8 mouse cellular contexts compared by ENCODE assay signal in the genomic region with DNA sequence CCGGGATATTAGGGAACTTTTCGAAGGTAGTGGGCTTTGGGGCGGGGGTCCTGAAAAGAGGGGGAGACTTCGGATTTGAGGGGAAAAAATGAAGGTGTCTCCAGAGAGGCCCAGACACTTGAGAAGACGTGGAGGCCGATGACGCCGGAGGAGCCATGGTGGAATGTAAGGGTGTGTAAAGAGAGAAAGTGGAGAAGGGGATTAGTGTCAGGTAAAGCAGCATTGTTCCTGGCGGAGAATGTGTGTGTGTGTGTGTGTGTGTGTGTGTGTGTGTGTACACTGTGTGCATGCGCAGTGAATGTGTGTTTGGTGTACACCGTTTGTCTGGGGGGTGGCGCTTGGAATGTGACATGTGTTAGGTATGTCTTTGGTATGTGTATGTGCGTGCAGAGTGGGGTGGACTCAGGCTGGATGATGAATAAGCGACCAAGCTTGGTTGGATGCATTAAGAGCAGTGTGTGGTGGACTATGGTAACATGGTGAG. TPM values are rescaled to one million over a fixed set of nuclear protein-coding genes. Genes with fewer than 3 reads are reported as not detected.
DNase-seq lines count a peak whose midpoint lies in the region; ATAC-seq and TF ChIP-seq lines count a peak whose summit lies in the region.

No protein-coding gene starts in this region.

- H3K79me2 ChIP-seq in C2C12 (ENCODE audit: control insufficient read depth, insufficient read depth) = peaks cover 8% of the 10 kb centered on the region

- H3ac ChIP-seq in C2C12 (ENCODE audit: control insufficient read depth, insufficient read length, low read depth) = peak overlapping the region; percentile 19

- no peak for TF ChIP-seq CTCF in C2C12 (IDR thresholded peaks at IDR 0.05; ENCODE audit: control insufficient read depth, insufficient read depth, insufficient read length)
- no peak for TF ChIP-seq CTCF in forebrain, postnatal 0 days (IDR thresholded peaks at IDR 0.05; ENCODE audit: low read depth)
- TF ChIP-seq CTCF in lung, adult 2 months (IDR thresholded peaks at IDR 0.05; ENCODE audit: insufficient read depth, low read length) = no peak
- no peak for TF ChIP-seq CTCF in olfactory bulb, adult 2 months (IDR thresholded peaks at IDR 0.05; ENCODE audit: insufficient read depth, low read depth, low read length)

- peak; percentile 43 for DNase-seq in 3134 (ENCODE audit: extremely low read depth, insufficient read length, low spot score)
- peak; percentile 39 for DNase-seq in cerebellum, adult 11-12 months
- DNase-seq in forebrain, postnatal 0 days = peak; percentile 42
- peak; percentile 12 for DNase-seq in kidney, adult 9 months
- DNase-seq in lung, adult 2 months = peak; percentile 11

- H3K9ac ChIP-seq in forebrain, postnatal 0 days = peak overlapping the region; percentile 86

- no peaks in the 10 kb centered on the region for H3K27me3 ChIP-seq in C2C12 (ENCODE audit: control insufficient read depth, insufficient read depth, insufficient read length)
- H3K27me3 ChIP-seq in forebrain, postnatal 0 days (ENCODE audit: insufficient read depth, low read length) = no peaks in the 10 kb centered on the region

- H3K4me3 ChIP-seq in C2C12 (ENCODE audit: insufficient read depth, poor library complexity, severe bottlenecking) = peak overlapping the region; percentile 45
- H3K4me3 ChIP-seq in forebrain, postnatal 0 days (ENCODE audit: low read depth, low read length) = peak overlapping the region; percentile 59
- peak overlapping the region; percentile 95 for H3K4me3 ChIP-seq in lung, adult 2 months (replicated peaks; ENCODE audit: extremely low read depth, low read depth, low read length)
- peak overlapping the region; percentile 98 for H3K4me3 ChIP-seq in olfactory bulb, adult 2 months (ENCODE audit: insufficient read depth, low read depth, low read length)

- H3K4me2 ChIP-seq in forebrain, postnatal 0 days (ENCODE audit: low read depth) = peak overlapping the region; percentile 54

- no peak for TF ChIP-seq POLR2A in lung, adult 2 months (IDR thresholded peaks at IDR 0.05; ENCODE audit: borderline replicate concordance, extremely low read depth, low read depth, low read length)
- no peak for TF ChIP-seq POLR2A in olfactory bulb, adult 2 months (IDR thresholded peaks at IDR 0.05; ENCODE audit: insufficient read depth, low read depth, low read length)

- peak overlapping the region; percentile 87 for H3K27ac ChIP-seq in forebrain, postnatal 0 days (ENCODE audit: low read depth, low read length)
- no peak overlapping the region for H3K27ac ChIP-seq in olfactory bulb, adult 2 months (ENCODE audit: insufficient read depth, low read depth, low read length)

- peaks cover 2% of the 10 kb centered on the region for H3K79me3 ChIP-seq in C2C12 (ENCODE audit: low read depth)

- peaks cover 8% of the 10 kb centered on the region for H3K36me3 ChIP-seq in C2C12 (ENCODE audit: control insufficient read depth, insufficient read depth)
- no peaks in the 10 kb centered on the region for H3K36me3 ChIP-seq in forebrain, postnatal 0 days (ENCODE audit: insufficient read depth)

- no peaks in the 10 kb centered on the region for H3K9me3 ChIP-seq in forebrain, postnatal 0 days (ENCODE audit: low read length)

- ATAC-seq in forebrain, postnatal 0 days = peak; percentile 62
- no peak for ATAC-seq in erythroid progenitor cell, adult 5-6 weeks (replicated peaks; ENCODE audit: low FRiP score, poor library complexity, severe bottlenecking)

- WGBS in forebrain, postnatal 0 days = 32% methylated on average over 14 of the region's 14 CpGs
- WGBS in lung, adult 2 months = 32% methylated on average over 14 of the region's 14 CpGs
- 19% methylated on average over 14 of the region's 14 CpGs for WGBS in olfactory bulb, adult 2 months

- peaks cover 6% of the 10 kb centered on the region; the same call in 1 of the 2 replicates for H3K4me1 ChIP-seq in forebrain, postnatal 0 days (ENCODE audit: insufficient read depth)
- peaks cover 2% of the 10 kb centered on the region; the same call in 1 of the 2 replicates for H3K4me1 ChIP-seq in lung, adult 2 months (ENCODE audit: control insufficient read depth, insufficient read depth, low read length)
- no peaks in the 10 kb centered on the region for H3K4me1 ChIP-seq in olfactory bulb, adult 2 months (ENCODE audit: control insufficient read depth, insufficient read depth, low read length)

TF ChIP-seq in C2C12, 6 proteins besides CTCF, POLR2A, EP300 and RAD21:
- TF ChIP-seq MAX (IDR thresholded peaks at IDR 0.05) (no peak), FOSL1 (IDR thresholded peaks at IDR 0.05; ENCODE audit: insufficient read depth, low read length, poor library complexity, severe bottlenecking) (no peak)
TF ChIP-seq in C2C12: peak in this region for 0.

RNA-seq across cellular contexts. Expression of gene Pgrmc1, which starts 0.9 kb away (rescaled TPM):
- polyA plus RNA-seq in C2C12 (2012; fragmentation: generic; extraction: Trizol) = 76.8 TPM
- total RNA-seq in forebrain, postnatal 0 days (2014; rRNA removed) = 484 and 488 TPM in 2 replicates
- polyA plus RNA-seq in forebrain, postnatal 0 days (2015; fragmentation: Nextera tagmentation; extraction: Ambion mirVana) = 573 and 690 TPM in 2 replicates
- polyA plus RNA-seq in lung, adult 2 months (2012; rRNA removed) = 121 and 162 TPM in 2 replicates
- polyA plus RNA-seq in olfactory bulb, adult 2 months (2012; ENCODE audit: insufficient read depth, insufficient read length, low replicate concordance, missing spikeins) = 165 TPM in 1 of 2 replicates, not detected in the other
- 21.3 and 26.8 TPM in 2 replicates for total RNA-seq in erythroid progenitor cell, adult 5-6 weeks (2015; ENCODE audit: low replicate concordance)
- total RNA-seq in erythroid progenitor cell, adult 5-6 weeks (2017; ENCODE audit: low replicate concordance) = 15.7 and 20.7 TPM in 2 replicates

RNA-seq across cellular contexts. Expression of gene Akap17b, which starts 46.3 kb away (rescaled TPM):
- polyA plus RNA-seq in C2C12 (2012; fragmentation: generic; extraction: Trizol) = 0.25 TPM
- total RNA-seq in forebrain, postnatal 0 days (2014; rRNA removed) = 8.6 and 13.0 TPM in 2 replicates
- polyA plus RNA-seq in forebrain, postnatal 0 days (2015; fragmentation: Nextera tagmentation; extraction: Ambion mirVana) = 2.4 and 3.7 TPM in 2 replicates
- polyA plus RNA-seq in lung, adult 2 months (2012; rRNA removed) = 0.34 and 0.60 TPM in 2 replicates
- not detected in 2 replicates for polyA plus RNA-seq in olfactory bulb, adult 2 months (2012; ENCODE audit: insufficient read depth, insufficient read length, low replicate concordance, missing spikeins)
- total RNA-seq in erythroid progenitor cell, adult 5-6 weeks (2015; ENCODE audit: low replicate concordance) = 0.36 TPM in 1 of 2 replicates, not detected in the other
- 0.26 TPM in 1 of 2 replicates, not detected in the other for total RNA-seq in erythroid progenitor cell, adult 5-6 weeks (2017; ENCODE audit: low replicate concordance)

Comparison
In these comparisons a context has a peak if more than half of its experiments do, and no peak if none do; other contexts are left out.
1. H3K4me3 ChIP-seq: peak in every context shown above with its lines; median percentile 98 in olfactory bulb, adult 2 months; 95 in lung, adult 2 months; 59 in forebrain, postnatal 0 days; 45 in C2C12.